In genomic region chr9:44492631-44493461, GRCm38 (mm10) we compare ENCODE assay signal across 8 mouse cellular contexts. TPM values are rescaled to one million over a fixed set of nuclear protein-coding genes. Genes with fewer than 3 reads are reported as not detected.
DNase-seq lines count a peak whose midpoint lies in the region; ATAC-seq lines count a peak whose summit lies in the region.
"Had no signal": no experiment of that assay in that cellular context is flagged by ENCODE, and none has a peak within 500 bp of the region (broad histone marks: within the 10 kb centered on the region; RNA-seq: fewer than 3 reads in every experiment).

No protein-coding gene starts in this region.

- no peaks in the 10 kb centered on the region for H3K9me3 ChIP-seq in heart, embryonic 11.5 days (replicated peaks; ENCODE audit: control insufficient read depth, low read length)
- H3K9me3 ChIP-seq in limb, embryonic 15.5 days = no peaks in the 10 kb centered on the region

- peak overlapping the region; percentile 56 for H3K9ac ChIP-seq in heart, embryonic 11.5 days (ENCODE audit: low read depth, low read length)
- H3K9ac ChIP-seq in limb, embryonic 15.5 days = no peak overlapping the region

- peak overlapping the region; percentile 82 for H3K27ac ChIP-seq in heart, embryonic 11.5 days (ENCODE audit: low read depth, low read length)
- H3K27ac ChIP-seq in limb, embryonic 15.5 days = peak overlapping the region; percentile 86

- no peaks in the 10 kb centered on the region for H3K36me3 ChIP-seq in heart, embryonic 11.5 days (ENCODE audit: control insufficient read depth, insufficient read depth, low read length)
- H3K36me3 ChIP-seq in limb, embryonic 15.5 days = peaks cover 13% of the 10 kb centered on the region

- peak; percentile 34 for DNase-seq in right cerebral cortex, postnatal 14 days
- DNase-seq in right cerebral cortex, adult 18-20 months = no peak
- DNase-seq in cerebellum, postnatal 36 days = peak; percentile 53 to 59
- DNase-seq in urinary bladder, postnatal 14 days (ENCODE audit: low spot score) = no peak

- H3K27me3 ChIP-seq in heart, embryonic 11.5 days (ENCODE audit: control insufficient read depth, insufficient read depth, low read length) = no peaks in the 10 kb centered on the region
- H3K27me3 ChIP-seq in limb, embryonic 15.5 days = no peaks in the 10 kb centered on the region

- no peak overlapping the region for H3K4me3 ChIP-seq in heart, embryonic 11.5 days (ENCODE audit: low read depth, low read length)
- H3K4me3 ChIP-seq in limb, embryonic 15.5 days = no peak overlapping the region

- peaks cover 91% of the 10 kb centered on the region for H3K4me1 ChIP-seq in heart, embryonic 11.5 days (ENCODE audit: control insufficient read depth, insufficient read depth, low read length)
- peaks cover 99% of the 10 kb centered on the region for H3K4me1 ChIP-seq in limb, embryonic 15.5 days

- no peak for ATAC-seq in heart, embryonic 11.5 days (replicated peaks; ENCODE audit: insufficient number of reproducible peaks, low FRiP score, low TSS enrichment)
- no peak for ATAC-seq in limb, embryonic 15.5 days (ENCODE audit: insufficient number of reproducible peaks, low FRiP score, low TSS enrichment, low read depth)
- no peak for ATAC-seq in activated CD4-positive, CD25-positive, alpha-beta regulatory T cell, adult 4 months

- peak overlapping the region; percentile 40 for H3K4me2 ChIP-seq in heart, embryonic 11.5 days
- H3K4me2 ChIP-seq in limb, embryonic 15.5 days = no peak overlapping the region

- WGBS in heart, embryonic 11.5 days (ENCODE audit: insufficient replicate concordance) = 50% methylated on average over 17 of the region's 17 CpGs
- 64% methylated on average over 17 of the region's 17 CpGs for WGBS in limb, embryonic 15.5 days

RNA-seq across cellular contexts. Expression of gene Bcl9l, which starts 10.2 kb away (rescaled TPM):
- 8.7 and 9.3 TPM in 2 replicates for polyA plus RNA-seq in heart, embryonic 11.5 days (2014; fragmentation: Nextera tagmentation; extraction: Ambion mirVana)
- polyA plus RNA-seq in limb, embryonic 15.5 days (2015; fragmentation: Nextera tagmentation; extraction: Ambion mirVana) = 16.8 and 18.5 TPM in 2 replicates
- polyA plus RNA-seq in activated CD4-positive, CD25-positive, alpha-beta regulatory T cell, adult 4 months (2017; shearing (Covaris generic)) = 10 to 100 TPM; 13.2 to 15.2 TPM

RNA-seq across cellular contexts. Expression of gene Upk2, which starts 38.1 kb away (rescaled TPM):
- polyA plus RNA-seq in heart, embryonic 11.5 days (2014; fragmentation: Nextera tagmentation; extraction: Ambion mirVana) = 0.14 TPM in 1 of 2 replicates, not detected in the other
- 0.37 and 0.45 TPM in 2 replicates for polyA plus RNA-seq in limb, embryonic 15.5 days (2015; fragmentation: Nextera tagmentation; extraction: Ambion mirVana)
- not detected for polyA plus RNA-seq in activated CD4-positive, CD25-positive, alpha-beta regulatory T cell, adult 4 months (2017; shearing (Covaris generic))
- polyA plus RNA-seq: liver, embryonic 16.5 days had no signal

RNA-seq across cellular contexts. Expression of gene Foxr1, which starts 51.9 kb away (rescaled TPM):
- polyA plus RNA-seq in heart, embryonic 11.5 days (2014; fragmentation: Nextera tagmentation; extraction: Ambion mirVana) = not detected in 2 replicates
- not detected in 2 replicates for polyA plus RNA-seq in limb, embryonic 15.5 days (2015; fragmentation: Nextera tagmentation; extraction: Ambion mirVana)
- under 1 TPM in 1 of 2 experiments, not detected in 1; 0.45 TPM for polyA plus RNA-seq in activated CD4-positive, CD25-positive, alpha-beta regulatory T cell, adult 4 months (2017; shearing (Covaris generic))
- polyA plus RNA-seq: liver, embryonic 16.5 days had no signal

Comparison
In these comparisons a context has a peak if more than half of its experiments do, and no peak if none do; other contexts are left out.
1. DNase-seq: peak in right cerebral cortex, postnatal 14 days (single experiment) and cerebellum, postnatal 36 days (2 of 2); none in right cerebral cortex, adult 18-20 months (single experiment) and urinary bladder, postnatal 14 days (single experiment).